Mouse (Mus musculus) kidney, adult 2 months (tissue): ENCODE measurements at regions not wholly inside any gene's neighbourhood (a gene's known extent, or its start where the extent isn't known, plus 50 kb on each side); places are given as distances from the start of the nearest gene placed in this dataset.

Experiments
- CTCF ChIP-seq: fragments of 200-500 bp; conservative IDR thresholded peaks from 2 replicates; pipeline ENCODE4 v1.5.1; 2011; ENCODE audit warnings: low read depth, mild to moderate bottlenecking, control low read depth, low read length, moderate library complexity, mixed read lengths; ENCODE audit not compliant: insufficient read depth, insufficient read length
- POLR2A ChIP-seq: fragments of 200-500 bp; IDR thresholded peaks from one replicate; pipeline ENCODE4 v1.6.1; 2011; ENCODE audit warnings: low read depth, low read length, control low read depth

GRCm38 (mm10) chr13:107562463-107562862 is 481.8 kb upstream of the Smim15 start:
- TF ChIP-seq CTCF (no peak), POLR2A (no peak)
